Mouse (Mus musculus): ENCODE measurements around the gene Evl. TPM values are rescaled to one million over a fixed set of nuclear protein-coding genes. Genes with fewer than 3 reads are reported as not detected.

The Evl gene
- polyA plus RNA-seq (2014; fragmentation: Illumina TruSeq; extraction: RNeasy Lipid Tissue Mini Kit (QIAGEN cat#74804); ENCODE audit: low read depth, low replicate concordance), result 44.1 TPM

GRCm38 (mm10) chr12:108554120-108554841 lies at the start of gene Evl:
Gene Evl, plus strand, starts transcription at chr12:108554720.

GRCm38 (mm10) chr12:108702185-108702584 lies 147.7 kb downstream of the Evl start, which contains the start of gene Degs2:
Gene Degs2, minus strand, starts transcription at chr12:108702315.

Other genes with a start within 250 kb of the Evl start
- gene Hhipl1, start 248.4 kb upstream of the Evl start, polyA plus RNA-seq (2014; fragmentation: Illumina TruSeq; extraction: RNeasy Lipid Tissue Mini Kit (QIAGEN cat#74804); ENCODE audit: low read depth, low replicate concordance), result 0.11 TPM
- 2.7 TPM for gene Cyp46a1, start 220.3 kb upstream of the Evl start, polyA plus RNA-seq (2014; fragmentation: Illumina TruSeq; extraction: RNeasy Lipid Tissue Mini Kit (QIAGEN cat#74804); ENCODE audit: low read depth, low replicate concordance)
- gene Eml1, start 183.8 kb upstream of the Evl start, polyA plus RNA-seq (2014; fragmentation: Illumina TruSeq; extraction: RNeasy Lipid Tissue Mini Kit (QIAGEN cat#74804); ENCODE audit: low read depth, low replicate concordance), result 2.4 TPM
- not detected for gene Degs2, start 147.6 kb downstream of the Evl start, polyA plus RNA-seq (2014; fragmentation: Illumina TruSeq; extraction: RNeasy Lipid Tissue Mini Kit (QIAGEN cat#74804); ENCODE audit: low read depth, low replicate concordance)
- gene Yy1, start 238.3 kb downstream of the Evl start, polyA plus RNA-seq (2014; fragmentation: Illumina TruSeq; extraction: RNeasy Lipid Tissue Mini Kit (QIAGEN cat#74804); ENCODE audit: low read depth, low replicate concordance), result 47.5 TPM